Mouse (Mus musculus): Measurements from ENCODE around the gene Tubd1.

- TF ChIP-seq CTCF (IDR thresholded peaks at IDR 0.05) (no peak), EP300 (IDR thresholded peaks at IDR 0.05) (no peak)
Measured at GRCm38 (mm10) chr11:86543960-86544638, 692 bp upstream of the Tubd1 start.

All from lung, postnatal 0 days (tissue).